Mouse (Mus musculus) frontal cortex, adult (tissue): ENCODE measurements around the gene Cdkal1.

Experiments
- ATAC-seq: cut with Nextera tagmentation; 2 replicates; pipeline ENCODE4 v1.9.2; 2017; ENCODE audit warnings: mild to moderate bottlenecking, moderate library complexity, mixed read lengths; ENCODE audit not compliant: low TSS enrichment

Gene Cdkal1

GRCm38 (mm10) chr13:29351023-29351684, 504.3 kb downstream of the Cdkal1 start:
- ATAC-seq, result no peak

DNA sequence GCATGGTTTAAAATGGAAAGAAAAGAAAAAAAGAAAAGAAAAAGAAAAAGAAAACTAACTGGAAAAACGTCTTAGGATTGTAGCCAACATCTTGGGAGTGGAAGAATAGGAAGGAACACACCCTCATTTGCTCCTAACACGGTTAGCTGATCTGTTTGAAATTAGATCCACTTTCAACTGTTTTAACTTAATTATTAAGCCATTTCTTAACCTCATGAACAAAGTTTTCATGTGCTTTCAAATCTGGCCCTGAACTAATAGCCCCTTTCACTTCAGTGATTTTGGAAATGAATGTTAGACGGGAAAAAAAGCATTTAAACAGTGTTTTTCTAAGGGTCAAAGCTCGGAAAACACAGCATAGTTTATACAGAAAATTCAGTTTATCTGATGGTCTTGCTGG, 505.5 kb downstream of the Cdkal1 start:
- ATAC-seq, result no peak

GRCm38 (mm10) chr13:29349386-29349961, 506.0 kb downstream of the Cdkal1 start:
- no peak for ATAC-seq

DNA sequence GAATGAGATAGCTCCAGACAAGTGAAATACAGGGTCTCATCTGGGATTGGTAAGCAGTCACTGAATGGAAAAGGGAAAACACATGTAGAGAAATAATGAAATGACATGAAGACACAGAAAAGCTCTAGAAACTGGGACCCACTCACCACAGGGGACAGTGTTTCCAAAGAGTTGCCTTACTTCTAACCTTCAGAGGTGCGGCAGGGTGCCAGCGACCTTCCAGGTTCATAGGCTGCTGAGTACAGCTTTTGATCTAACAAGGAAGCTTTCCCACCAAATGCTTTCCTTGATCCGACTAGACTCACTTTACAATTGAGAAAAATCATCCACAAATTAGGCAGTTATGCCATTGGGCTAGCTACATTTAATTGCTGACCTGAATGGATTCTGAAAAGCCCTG, 507.1 kb downstream of the Cdkal1 start:
- ATAC-seq, result no peak

- no peak for ATAC-seq
Measured at GRCm38 (mm10) chr13:29332640-29333412, 522.6 kb downstream of the Cdkal1 start.

GRCm38 (mm10) chr13:29325946-29326345, 529.5 kb downstream of the Cdkal1 start:
- ATAC-seq, result peak; percentile 50; the same call in 1 of the 2 replicates

GRCm38 (mm10) chr13:29320421-29320820, 535.1 kb downstream of the Cdkal1 start:
- no peak for ATAC-seq

DNA sequence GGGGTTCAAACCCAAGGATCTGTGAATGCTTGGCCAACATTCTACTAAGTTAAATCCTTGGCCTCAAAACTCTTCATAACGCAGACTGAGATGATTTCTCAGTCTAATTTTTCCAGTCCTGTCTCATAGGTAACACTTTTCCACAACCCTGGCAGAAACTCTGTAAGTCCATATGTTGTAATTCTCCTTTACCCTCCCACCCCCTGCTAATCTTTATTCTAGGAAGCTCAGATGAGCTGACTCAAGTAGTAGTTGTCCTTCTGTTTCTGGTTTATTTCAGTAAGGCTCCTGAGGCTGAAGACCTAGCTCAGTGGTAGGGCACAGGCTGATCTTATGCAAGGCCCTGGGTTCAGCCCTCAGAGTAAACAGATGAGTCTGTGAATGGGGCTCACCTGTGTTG, 537.8 kb downstream of the Cdkal1 start:
- ATAC-seq, result peak; percentile 88

DNA sequence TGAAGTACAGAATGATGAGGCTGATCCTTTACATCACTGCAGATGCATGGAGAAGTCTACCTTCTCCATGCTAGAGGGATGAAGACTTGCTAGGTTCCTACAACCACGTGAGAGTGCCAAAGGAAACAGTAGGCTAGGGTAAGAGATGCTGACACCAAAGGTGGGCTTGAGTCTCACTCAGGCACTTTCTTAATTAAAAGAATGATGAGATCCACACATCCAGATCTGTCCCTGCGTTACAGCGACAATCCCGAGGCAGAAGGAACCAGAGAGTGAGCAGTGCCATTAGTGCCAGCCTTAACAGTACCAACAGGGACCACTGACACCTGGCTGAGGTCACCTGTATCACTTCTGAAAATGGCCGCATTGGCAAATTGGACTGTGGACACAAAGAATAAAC, 539.2 kb downstream of the Cdkal1 start:
- ATAC-seq, result no peak

GRCm38 (mm10) chr13:29312026-29312425, 543.4 kb downstream of the Cdkal1 start:
- ATAC-seq, result no peak

DNA sequence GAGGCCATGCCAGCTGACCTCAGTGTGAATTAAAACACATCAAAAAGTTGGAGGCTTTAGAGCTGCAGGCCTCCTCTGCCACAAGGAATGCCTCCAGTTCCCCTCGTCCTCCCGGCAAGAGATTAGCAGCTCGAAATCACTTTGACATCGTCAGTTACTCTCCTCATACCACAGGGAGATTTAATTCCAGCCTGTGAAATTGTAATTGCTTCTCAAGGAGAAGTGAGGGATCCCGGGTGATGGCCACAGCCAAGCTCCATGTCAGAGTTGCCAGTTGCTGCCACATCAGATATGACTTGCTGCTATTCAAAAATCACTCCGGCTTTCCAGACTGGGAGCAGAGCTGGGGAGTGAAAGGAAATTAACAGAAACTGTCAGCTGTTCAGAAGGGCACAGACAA, 548.1 kb downstream of the Cdkal1 start:
- ATAC-seq, result no peak

GRCm38 (mm10) chr13:29292608-29293240, 562.8 kb downstream of the Cdkal1 start:
- ATAC-seq, result no peak

- ATAC-seq, result no peak
Measured at GRCm38 (mm10) chr13:29290569-29290968, 564.9 kb downstream of the Cdkal1 start.

GRCm38 (mm10) chr13:29285058-29285457, 570.4 kb downstream of the Cdkal1 start:
- peak; percentile 43; the same call in 1 of the 2 replicates for ATAC-seq

DNA sequence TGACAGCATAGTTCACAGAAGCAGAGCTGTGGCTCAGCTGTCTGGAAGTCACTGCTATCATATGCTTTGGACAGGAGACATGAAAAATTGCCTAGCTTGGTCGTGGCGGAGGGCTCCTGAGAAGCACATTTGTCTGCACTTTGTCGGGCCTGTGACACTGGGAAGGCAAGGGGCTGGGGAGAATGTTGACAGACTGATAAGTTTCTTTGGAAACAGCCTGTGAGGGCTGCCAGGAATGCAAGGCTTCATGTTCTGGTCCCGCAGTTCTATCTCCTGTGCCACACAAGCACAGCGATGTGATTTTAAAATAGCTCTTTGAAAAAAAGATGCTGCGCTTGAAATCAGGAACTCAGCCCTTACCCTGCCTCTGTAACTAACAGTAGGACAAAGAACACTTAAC, 573.9 kb downstream of the Cdkal1 start:
- ATAC-seq, result no peak

DNA sequence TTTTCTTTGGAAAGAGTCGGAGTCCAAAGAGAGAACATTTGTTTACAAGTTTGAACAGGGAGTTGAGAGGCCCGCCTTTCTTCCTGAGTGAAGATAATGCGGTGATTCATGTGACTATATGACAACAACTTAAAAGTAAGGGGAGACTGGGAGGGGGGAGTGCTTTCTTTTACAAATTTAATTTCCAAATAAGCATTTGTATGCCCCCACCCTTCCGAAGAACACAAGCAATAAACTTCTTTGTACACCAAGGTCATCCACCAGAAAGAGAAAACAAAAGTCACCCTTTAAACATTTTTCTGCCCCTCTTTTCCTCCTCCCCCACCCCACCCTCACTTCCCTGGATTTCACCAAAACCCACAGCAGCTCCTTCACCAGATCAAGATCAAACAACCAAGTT, 577.3 kb downstream of the Cdkal1 start:
- ATAC-seq, result no peak

GRCm38 (mm10) chr13:29274296-29274695, 581.2 kb downstream of the Cdkal1 start:
- peak; percentile 78 for ATAC-seq

- ATAC-seq, result peak; percentile 87
Measured at GRCm38 (mm10) chr13:29273693-29274221, 581.7 kb downstream of the Cdkal1 start.

- no peak for ATAC-seq
Measured at GRCm38 (mm10) chr13:29271451-29271850, 584.0 kb downstream of the Cdkal1 start.

- no peak for ATAC-seq
Measured at GRCm38 (mm10) chr13:29264015-29264711, 591.3 kb downstream of the Cdkal1 start.

- ATAC-seq, result no peak
Measured at GRCm38 (mm10) chr13:29262164-29262563, 593.3 kb downstream of the Cdkal1 start.

DNA sequence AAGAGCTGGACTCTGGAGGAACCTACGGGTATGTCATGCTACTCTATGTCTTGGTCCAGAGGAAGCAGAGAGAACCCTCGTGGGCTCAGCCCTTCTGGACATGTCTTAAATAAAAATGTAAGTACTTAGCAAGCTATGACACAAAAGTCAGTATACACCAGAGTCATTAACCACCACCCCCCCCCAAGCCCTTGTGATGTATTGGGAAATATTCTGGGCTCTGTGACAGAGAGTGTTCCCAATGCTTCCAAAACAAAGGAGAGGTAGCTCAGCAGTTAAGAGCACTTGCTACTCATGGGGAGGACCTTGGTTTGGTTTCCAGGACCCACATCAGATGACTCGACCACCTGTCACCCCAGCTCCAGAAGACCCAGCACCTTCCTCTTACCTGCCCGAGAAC, 606.9 kb downstream of the Cdkal1 start:
- no peak for ATAC-seq
